Mouse (Mus musculus) layer of hippocampus, adult 11-12 months (tissue): ENCODE data around the gene Rhd.

Experiments used
- DNase-seq: peaks from one replicate; pipeline ENCODE4 v3.0.0; 2022; ENCODE audit warnings: low spot score

Rhd gene

GRCm38 (mm10) chr4:134856501-134856900 is 7.8 kb upstream of the Rhd start:
- DNase-seq: no peak

GRCm38 (mm10) chr4:134858494-134858893 is 5.8 kb upstream of the Rhd start:
- no peak for DNase-seq

GRCm38 (mm10) chr4:134861884-134862283 is 2.5 kb upstream of the Rhd start:
- DNase-seq: no peak

GRCm38 (mm10) chr4:134862996-134863395 is 1.3 kb upstream of the Rhd start:
- no peak for DNase-seq

- DNase-seq: no peak
These were observed 1.0 kb downstream of the Rhd start for GRCm38 (mm10) chr4:134865340-134865739.

- DNase-seq: no peak
These were observed 1.5 kb downstream of the Rhd start for GRCm38 (mm10) chr4:134865789-134866188.

- DNase-seq: no peak
These were observed 2.9 kb downstream of the Rhd start for GRCm38 (mm10) chr4:134867213-134867612.

GRCm38 (mm10) chr4:134867661-134868060 is 3.3 kb downstream of the Rhd start:
- DNase-seq: no peak

GRCm38 (mm10) chr4:134868065-134868464 is 3.7 kb downstream of the Rhd start:
- DNase-seq: no peak

- no peak for DNase-seq
These were observed 4.2 kb downstream of the Rhd start for GRCm38 (mm10) chr4:134868490-134868889.

GRCm38 (mm10) chr4:134869068-134869730 is 4.9 kb downstream of the Rhd start:
- DNase-seq: no peak

- no peak for DNase-seq
These were observed 5.6 kb downstream of the Rhd start for GRCm38 (mm10) chr4:134869815-134870375.

- DNase-seq: no peak
These were observed 7.1 kb downstream of the Rhd start for GRCm38 (mm10) chr4:134871477-134871876.

GRCm38 (mm10) chr4:134871950-134872349 is 7.6 kb downstream of the Rhd start:
- DNase-seq: no peak

GRCm38 (mm10) chr4:134876171-134876570 is 11.8 kb downstream of the Rhd start:
- DNase-seq: no peak

- peak; percentile 78 for DNase-seq
These were observed 15.2 kb downstream of the Rhd start for GRCm38 (mm10) chr4:134879410-134879981.

- DNase-seq: no peak
These were observed 15.7 kb downstream of the Rhd start for GRCm38 (mm10) chr4:134880041-134880440.

GRCm38 (mm10) chr4:134883266-134883665 is 18.9 kb downstream of the Rhd start:
- no peak for DNase-seq

GRCm38 (mm10) chr4:134883808-134884207 is 19.5 kb downstream of the Rhd start:
- DNase-seq: no peak

- no peak for DNase-seq
These were observed 20.0 kb downstream of the Rhd start for GRCm38 (mm10) chr4:134884364-134884763.

GRCm38 (mm10) chr4:134892096-134892495 is 27.8 kb downstream of the Rhd start:
- DNase-seq: peak; percentile 67

- DNase-seq: no peak
These were observed 32.9 kb downstream of the Rhd start for GRCm38 (mm10) chr4:134897256-134897655.

GRCm38 (mm10) chr4:134901126-134901525 is 36.8 kb downstream of the Rhd start:
- no peak for DNase-seq

GRCm38 (mm10) chr4:134903046-134903445 is 38.7 kb downstream of the Rhd start:
- no peak for DNase-seq
